Mouse (Mus musculus): ENCODE results near the gene Snd1.

The Snd1 gene

GRCm38 (mm10) chr6:28975106-28975505 is 500.2 kb downstream of the Snd1 start:
- no peak for DNase-seq (ENCODE audit: low read depth)

DNA sequence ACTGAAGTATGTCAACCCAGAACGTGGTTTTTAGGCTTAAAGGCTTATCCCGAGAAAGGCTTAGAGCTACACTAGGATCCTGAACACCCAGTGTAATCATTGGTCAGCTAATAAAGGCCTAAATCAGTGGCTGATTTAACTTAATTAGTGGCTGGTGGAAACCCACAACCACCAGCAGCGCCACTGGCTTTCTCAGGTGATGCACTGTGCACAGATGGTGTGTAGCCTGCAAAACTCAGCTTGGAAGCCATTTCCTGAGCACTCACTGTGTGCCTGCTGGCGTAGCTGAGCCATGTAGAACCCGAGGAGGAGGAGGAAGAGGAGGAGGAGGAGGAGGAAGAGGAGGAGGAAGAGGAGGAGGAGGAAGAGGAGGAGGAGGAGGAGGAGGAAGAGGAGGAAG is 503.1 kb downstream of the Snd1 start:
- DNase-seq (ENCODE audit: low read depth), result no peak

DNA sequence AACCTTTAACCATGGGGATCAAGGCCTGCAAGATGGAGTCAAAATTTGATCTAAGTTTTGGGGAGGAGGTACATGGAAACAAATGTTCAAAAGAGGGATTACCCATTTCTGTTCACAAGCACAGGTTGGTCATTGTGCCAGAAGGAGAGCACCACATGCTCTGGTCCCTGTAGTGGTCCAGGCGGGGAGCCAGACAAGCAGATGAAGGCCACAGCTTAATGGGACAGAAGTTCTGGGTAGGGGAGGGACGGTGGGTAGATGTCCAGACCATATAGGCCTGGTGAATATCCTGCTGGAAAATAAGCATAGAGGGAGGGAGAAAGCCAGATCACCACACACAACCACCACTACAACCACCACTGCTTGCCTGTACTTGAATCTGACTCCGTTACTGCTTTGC is 503.9 kb downstream of the Snd1 start:
- DNase-seq (ENCODE audit: low read depth), result no peak

DNA sequence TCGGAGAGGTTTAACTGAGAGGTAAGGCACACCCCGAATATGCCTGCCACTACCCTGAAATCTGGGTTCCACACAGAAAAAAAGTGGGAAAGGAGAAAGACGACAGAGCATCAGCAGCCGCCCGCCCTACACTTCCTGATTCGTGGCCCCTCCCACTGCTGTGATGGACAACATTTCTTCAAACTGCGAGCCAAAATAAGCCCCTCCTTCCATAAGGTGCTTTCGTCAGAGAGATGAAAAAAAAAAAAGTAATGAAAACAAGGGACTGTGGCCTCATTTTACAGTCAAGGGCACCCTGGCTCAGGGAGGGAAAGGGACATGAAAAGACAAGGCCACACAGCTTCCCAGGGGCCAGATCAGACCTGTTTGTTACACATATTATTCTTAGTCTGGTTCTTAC is 504.6 kb downstream of the Snd1 start:
- no peak for DNase-seq (ENCODE audit: low read depth)

DNA sequence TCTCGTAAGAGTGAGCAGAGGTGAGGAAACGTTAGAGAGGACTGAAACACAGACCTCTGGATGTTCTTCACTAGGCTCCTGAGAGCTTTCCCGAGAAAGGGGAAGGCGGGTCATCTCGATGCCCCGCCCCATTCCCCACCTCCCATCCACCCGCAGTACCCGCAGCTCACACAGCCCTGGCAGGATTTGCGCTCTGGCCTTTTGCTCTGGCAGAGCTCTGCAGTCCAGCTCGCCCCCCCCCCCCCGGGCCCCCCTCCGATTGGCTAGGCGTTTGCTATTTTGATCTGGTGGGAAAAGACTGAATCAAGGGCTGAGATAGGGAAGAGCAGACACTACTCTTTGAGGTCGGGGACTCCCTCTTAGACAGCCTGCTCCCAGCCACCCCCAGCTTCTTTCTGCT is 505.3 kb downstream of the Snd1 start:
- DNase-seq (ENCODE audit: low read depth), result no peak

DNA sequence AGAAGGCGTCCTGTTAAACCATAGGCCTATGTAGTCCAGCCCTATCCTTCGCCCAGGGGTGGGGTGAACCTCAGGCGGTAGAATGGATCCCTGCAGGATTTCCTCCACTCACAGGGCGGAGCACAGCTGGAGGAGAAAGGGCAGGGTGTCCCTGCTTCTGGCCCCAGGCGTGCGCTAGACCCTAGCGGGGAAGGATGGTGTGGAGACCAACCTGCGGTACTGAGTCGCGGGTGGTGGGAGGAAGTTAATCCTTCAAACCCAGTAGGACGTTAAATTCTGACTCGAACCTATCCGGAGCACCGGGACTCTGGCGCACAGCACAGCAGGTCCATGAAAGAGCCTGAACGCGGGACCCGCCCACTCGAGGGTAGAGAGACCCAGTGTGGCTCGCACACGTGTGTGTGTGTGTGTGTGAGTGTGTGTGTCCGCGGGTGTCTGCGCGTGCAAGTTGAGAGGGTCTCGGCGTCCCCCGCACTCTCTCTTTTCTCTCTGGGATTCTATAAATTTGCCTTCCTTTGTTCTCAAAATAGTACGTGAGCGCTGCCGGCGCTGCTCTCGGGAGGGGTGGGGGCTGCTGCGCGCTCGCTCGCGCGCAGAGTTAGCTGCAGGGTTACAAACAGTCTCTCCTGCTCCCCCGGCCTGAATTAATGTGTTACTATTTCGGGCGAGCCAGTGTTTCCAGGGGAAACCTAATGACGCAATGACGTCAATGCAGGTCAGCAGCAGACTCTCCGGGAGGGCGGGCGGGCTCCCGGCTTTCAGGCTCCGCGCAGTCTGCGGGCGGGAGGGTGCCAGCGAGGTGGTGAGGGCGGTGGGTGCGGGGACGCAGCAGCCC is 506.0 kb downstream of the Snd1 start:
- DNase-seq (ENCODE audit: low read depth), result no peak

DNA sequence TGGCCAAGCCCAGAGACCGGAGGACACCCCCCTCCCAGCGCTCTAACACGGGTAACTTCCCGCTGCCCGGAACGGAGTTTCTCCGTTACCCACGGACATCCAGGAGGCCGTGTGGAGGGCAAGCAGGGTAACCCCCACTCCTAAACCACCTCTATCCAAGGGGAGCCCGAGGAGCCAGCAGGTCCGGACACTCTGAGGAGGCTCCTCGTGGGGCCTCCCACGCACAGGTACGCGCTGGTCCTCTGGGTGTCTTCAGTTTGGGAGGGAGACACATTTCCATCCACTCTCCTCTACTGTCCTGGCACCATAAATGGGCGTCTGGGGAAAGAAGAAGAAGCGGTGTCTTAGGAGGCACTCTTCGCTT is 506.6 kb downstream of the Snd1 start:
- DNase-seq (ENCODE audit: low read depth), result no peak

DNA sequence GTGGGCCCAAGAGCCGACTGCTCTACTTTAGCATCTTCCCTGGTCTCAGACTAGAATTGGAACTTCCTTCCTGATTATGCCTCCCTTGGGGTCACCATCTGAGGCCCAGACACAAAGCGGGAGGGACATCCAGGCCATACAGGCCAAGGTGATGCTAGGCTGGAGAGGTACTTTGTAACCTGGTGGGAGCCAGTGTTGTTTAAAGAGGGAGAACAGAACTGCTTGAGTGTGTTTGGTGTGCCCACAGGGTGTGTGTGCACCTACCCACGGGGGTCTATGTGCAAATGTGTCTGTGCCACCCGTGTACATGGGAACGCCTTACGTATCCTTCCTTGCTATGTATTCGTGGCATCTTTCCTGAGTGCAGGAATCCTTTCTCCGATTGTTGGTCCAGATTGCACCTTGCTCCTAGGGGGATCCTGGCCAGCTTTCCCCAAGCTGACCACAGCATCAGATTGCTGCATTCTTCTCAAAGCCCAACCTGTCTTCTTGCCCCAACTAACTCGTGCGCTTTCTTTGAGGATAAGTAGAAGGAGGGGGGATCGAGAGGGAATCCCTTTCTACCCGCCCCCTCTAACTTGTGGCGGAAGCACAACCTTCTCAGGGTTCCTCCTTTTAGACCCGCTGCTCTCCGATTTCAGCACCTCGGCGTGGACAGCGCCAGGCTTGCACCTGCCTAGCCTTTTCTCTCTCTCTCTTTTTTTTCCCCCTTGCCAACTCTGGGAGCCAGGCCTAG is 507.2 kb downstream of the Snd1 start:
- DNase-seq (ENCODE audit: low read depth), result no peak

GRCm38 (mm10) chr6:28982817-28983216 is 507.9 kb downstream of the Snd1 start:
- DNase-seq (ENCODE audit: low read depth), result no peak
